Mouse (Mus musculus) heart, adult 2 months (tissue): Measurements from ENCODE around the gene Tmem254b.
"Not testable (repeated sequence)": the region's sequence is repeated elsewhere in the genome, so short reads cannot be mapped to it uniquely, and the experiment has no call there.

ENCODE experiments used
- CTCF ChIP-seq: fragments of 200-600 bp; IDR thresholded peaks from 2 replicates; pipeline ENCODE4 v1.8.1; 2022; ENCODE audit warnings: antibody characterized with exemption, mild to moderate bottlenecking, moderate library complexity
- EP300 ChIP-seq: fragments of 200-500 bp; IDR thresholded peaks from 2 replicates; pipeline ENCODE4 v1.6.1; 2011; ENCODE audit warnings: low read depth, low read length, control low read depth; ENCODE audit not compliant: insufficient read depth
- POLR2A ChIP-seq: fragments of 200-500 bp; IDR thresholded peaks from 2 replicates; pipeline ENCODE4 v1.6.1; 2011; ENCODE audit warnings: mild to moderate bottlenecking, low read depth, low read length, control low read depth; ENCODE audit not compliant: insufficient read depth

DNA sequence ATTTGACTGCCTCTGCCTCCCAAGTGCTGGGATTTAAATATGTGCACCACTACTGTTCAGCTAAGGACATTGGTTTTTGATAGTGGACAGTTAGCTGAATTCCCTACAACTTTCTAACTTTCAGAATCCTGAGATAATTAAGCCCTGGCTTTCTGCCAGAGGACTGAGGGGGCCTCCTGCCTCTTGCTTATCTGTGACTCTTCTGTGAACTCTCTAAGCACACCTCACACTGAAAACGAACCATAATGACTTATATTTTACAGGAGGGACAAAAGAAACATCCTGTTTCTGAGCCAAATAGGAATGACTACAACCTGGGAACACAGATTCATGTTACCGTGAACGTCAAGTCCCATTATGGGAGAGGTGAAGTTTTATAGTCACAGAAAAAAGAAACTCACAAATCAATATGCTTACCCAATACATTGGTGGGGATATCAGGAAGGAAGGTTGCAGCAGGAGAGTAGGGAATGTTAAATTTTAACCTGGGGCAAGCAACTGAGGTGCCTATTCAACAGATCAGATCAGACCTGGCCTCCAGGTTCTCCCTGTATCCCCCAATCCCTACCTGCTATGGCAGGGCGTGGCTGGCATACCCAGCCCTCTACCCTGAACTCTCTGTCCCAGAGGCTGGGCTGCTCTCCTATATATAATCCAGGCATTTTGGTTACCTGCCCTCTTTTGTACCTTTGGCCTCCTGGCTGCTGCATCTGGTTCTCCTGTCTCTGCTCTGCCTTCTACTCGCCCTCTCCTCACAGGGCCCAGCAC lies 9.6 kb upstream of the Tmem254b start:
- not testable (repeated sequence) for TF ChIP-seq CTCF, POLR2A, EP300
